Mouse (Mus musculus): Measurements from ENCODE around the gene She. TPM values are rescaled to one million over a fixed set of nuclear protein-coding genes. Genes with fewer than 3 reads are reported as not detected.

She gene
- polyA plus RNA-seq (2012; rRNA removed), result 0.60 and 0.61 TPM in 2 replicates

DNA sequence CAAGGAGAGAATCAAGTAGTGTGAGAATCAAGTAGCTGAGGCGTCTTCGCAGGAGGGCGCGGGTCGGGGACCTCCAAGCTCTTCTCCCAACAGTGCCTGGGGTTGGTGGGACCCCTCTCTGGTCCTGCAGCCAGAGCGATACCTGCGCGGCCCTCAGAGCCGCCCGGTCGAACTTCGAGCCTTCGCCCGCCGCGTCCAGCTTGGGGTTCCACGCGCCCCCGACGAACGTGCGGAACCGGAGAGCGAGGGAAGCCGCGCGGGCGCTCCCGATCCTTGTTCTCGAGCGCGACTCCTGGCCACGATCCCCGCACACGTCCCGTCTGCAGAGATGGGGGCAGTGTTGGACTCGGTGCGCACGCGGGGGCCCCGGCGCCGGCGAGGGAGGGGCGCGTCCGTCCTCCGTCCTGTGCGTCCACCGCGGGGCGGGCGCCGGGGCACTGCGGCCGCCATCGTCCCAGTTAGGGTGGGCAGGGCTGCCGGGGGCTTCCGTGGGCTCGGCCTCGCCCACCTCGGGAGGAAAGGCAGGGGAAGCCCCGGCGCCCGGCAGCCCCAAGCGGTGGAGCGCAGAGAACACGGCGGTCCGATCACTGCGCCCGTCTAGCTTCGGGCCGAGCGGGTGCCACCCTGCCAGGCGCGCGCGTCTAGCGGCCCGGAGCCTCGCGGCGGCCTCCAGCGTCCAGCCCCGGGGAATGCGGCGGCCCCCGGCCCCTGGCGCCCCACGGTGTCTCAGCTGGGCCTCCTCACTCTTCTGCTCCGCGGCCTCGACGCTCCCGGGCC is at the start of gene She:
TSS of gene She (plus strand) at position 556 of the 777 bp plus-strand sequence.

Other genes starting within 250 kb of the She start
- gene Adar, start 116.3 kb upstream of the She start, polyA plus RNA-seq (2012; rRNA removed), result 9.2 and 11.7 TPM in 2 replicates
- gene Chrnb2, start 66.7 kb upstream of the She start, polyA plus RNA-seq (2012; rRNA removed), result 0.15 TPM in 2 replicates
- 9.0 and 11.0 TPM in 2 replicates for gene Ube2q1, start 57.8 kb upstream of the She start, polyA plus RNA-seq (2012; rRNA removed)
- 0.78 and 1.2 TPM in 2 replicates for gene Il6ra, start 81.8 kb downstream of the She start, polyA plus RNA-seq (2012; rRNA removed)
- gene Atp8b2, start 132.1 kb downstream of the She start, polyA plus RNA-seq (2012; rRNA removed), result 2.8 TPM in 2 replicates
- 65.3 and 70.2 TPM in 2 replicates for gene Hax1, start 167.4 kb downstream of the She start, polyA plus RNA-seq (2012; rRNA removed)
- gene 4933434E20Rik, start 220.3 kb downstream of the She start, polyA plus RNA-seq (2012; rRNA removed), result 17.5 and 23.7 TPM in 2 replicates
- 52.3 and 56.0 TPM in 2 replicates for gene Ubap2l, start 221.3 kb downstream of the She start, polyA plus RNA-seq (2012; rRNA removed)
- 84.8 and 95.8 TPM in 2 replicates for gene Tpm3, start 241.3 kb downstream of the She start, polyA plus RNA-seq (2012; rRNA removed)